Mouse (Mus musculus) embryonic fibroblast, embryonic 13.5 days (primary cell): ENCODE data around the gene Fkbp14.

Source experiments
- CTCF ChIP-seq: IDR thresholded peaks from 2 replicates; pipeline ENCODE4 v1.5.1; 2011; ENCODE audit warnings: mild to moderate bottlenecking, control low read depth, low read length, moderate library complexity, borderline replicate concordance; ENCODE audit not compliant: insufficient read depth
- POLR2A ChIP-seq: IDR thresholded peaks from 2 replicates; pipeline ENCODE4 v1.6.1; 2011; ENCODE audit warnings: low read depth, mild to moderate bottlenecking, control low read depth, low read length, moderate library complexity

DNA sequence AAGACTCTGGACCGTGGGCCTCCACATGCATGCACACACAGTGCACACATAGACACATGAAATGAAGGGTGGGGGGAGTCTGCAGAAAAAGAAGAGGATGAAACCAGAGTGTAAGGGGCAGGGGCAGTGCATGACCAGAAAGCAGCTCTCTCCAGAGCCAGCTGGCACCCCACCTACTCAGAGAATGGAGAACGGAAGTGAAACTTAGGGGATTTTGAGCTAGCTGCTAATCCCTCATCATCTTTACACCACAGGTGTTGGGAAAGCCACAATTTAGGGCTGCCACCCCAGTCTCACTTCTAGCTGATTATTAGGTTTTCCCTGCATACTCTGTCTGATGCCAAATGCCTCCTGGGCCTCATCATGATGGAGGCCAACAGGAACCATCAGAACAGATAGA, 66.9 kb downstream of the Fkbp14 start:
- TF ChIP-seq POLR2A (no peak), CTCF (no peak)
